Mouse (Mus musculus) T-cell, adult 2 months (primary cell): ENCODE measurements around the gene Olfr959.

ENCODE experiments used
- DNase-seq: peaks from one replicate; pipeline ENCODE4 v3.0.0; 2022; ENCODE audit warnings: low spot score

Gene Olfr959

DNA sequence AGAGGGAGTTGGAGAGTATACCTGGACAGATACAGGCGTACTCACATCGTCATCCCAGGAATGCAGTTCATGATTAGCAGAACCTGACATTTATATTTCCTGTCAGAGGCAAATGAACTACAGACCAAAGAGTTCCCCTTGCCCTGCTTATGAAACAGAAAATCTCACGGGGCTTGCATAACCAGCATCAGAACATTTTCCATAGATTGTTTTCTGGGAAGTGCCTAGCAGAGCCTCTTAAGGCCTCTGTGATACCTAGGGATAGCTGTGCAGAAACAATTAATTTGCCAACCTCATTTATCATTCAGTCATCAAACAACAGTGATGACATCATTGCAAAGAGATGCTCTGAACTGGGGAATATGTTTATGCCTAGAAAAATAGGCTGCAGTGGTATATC lies at the start of gene Olfr959:
Gene Olfr959 (minus strand): TSS at position 101 of the 400 bp plus-strand sequence.
- DNase-seq: no peak

DNA sequence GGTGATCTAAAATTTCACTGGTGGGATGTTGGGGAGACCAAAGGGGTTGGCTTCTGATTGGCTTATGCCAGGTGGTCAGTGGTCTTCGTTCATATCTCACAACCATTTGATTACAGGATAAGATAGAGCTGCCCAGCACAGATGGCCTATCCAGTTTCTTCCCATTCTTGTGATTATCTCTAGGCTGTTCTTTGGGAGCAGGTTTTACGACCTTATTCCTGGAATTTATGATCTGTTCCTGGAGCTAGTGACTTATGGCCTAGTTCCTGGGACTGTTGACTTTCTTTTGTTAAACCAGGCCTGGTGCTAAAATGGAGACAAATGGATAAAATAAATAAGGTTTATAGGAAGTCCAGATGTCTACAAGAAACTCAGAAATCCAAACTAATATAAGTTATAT lies 49.3 kb upstream of the Olfr959 start:
- DNase-seq: no peak

DNA sequence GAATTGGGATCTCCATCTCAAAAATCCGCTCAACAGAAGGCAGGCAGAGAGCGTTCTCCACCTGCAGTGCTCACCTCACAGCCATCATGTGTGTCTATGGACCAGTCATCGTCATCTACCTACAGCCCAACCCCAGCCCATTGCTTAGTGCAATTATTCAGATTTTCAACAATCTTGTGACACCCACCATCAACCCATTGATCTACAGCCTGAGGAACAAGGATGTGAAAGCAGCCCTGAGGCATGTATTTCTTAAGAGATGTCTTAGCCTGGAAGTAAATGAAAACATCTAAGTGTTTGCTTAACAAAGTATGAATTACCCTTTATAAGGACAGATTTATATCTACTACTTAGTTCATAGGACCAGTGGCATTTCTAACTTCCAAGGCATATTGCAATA lies 48.4 kb upstream of the Olfr959 start:
- no peak for DNase-seq

DNA sequence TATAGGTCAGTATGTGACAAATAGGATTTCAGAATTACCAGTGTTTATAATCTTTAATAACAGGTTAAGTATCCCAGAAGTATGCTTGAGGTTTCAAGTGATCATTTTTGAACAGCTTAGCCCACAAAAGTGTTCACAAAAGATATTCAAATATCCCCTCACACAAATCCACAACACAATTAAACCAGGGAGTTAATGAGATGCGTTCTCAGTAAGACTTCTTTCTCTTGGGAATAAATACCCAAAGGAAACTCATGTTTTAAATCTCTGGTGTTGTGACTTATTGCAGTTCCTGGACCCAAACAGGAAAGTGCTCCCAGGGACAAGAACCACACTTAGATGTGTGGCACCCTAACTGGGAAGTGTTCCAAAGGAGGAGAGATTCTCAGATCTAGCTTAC lies 45.7 kb upstream of the Olfr959 start, which contains the start of gene Olfr960:
Gene Olfr960 (plus strand): TSS at position 301 of the 400 bp plus-strand sequence.
- DNase-seq: no peak

DNA sequence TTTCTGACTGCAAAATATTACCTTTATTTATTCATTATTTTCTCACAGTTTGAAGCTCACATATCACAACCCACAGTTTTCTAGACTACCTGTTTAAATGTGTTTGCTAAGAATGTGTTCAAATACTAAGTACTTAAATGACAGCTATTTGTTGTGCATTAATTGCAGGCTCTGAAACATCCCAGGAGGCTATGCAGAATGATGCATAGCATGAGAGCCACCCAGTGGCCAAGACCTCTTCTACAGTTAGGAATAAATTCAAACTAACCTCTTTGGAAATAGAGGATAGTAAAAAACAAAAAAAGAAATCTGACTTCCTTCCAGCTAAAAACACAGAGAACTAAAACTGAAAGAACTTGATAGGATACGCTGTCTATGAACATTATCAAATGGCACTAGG lies 36.6 kb upstream of the Olfr959 start:
- DNase-seq: no peak

DNA sequence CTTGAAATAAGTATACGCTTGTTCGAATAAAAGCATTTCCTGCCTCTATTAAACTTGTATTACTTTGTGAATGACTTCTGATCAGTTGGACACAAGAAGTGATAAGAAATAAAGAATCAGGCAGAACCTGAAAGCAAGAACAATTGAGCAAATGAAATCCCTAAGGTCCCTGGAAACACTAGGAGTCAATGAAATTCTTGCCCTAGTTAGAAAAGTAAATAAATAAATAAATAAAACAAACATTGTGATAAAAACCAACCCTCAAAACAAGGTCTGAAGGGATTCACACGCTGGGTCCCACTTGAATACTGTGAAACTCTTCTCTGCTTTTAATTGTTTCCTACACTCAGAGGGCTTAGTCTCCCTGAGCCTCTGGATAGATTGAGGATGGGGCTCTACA lies 35.0 kb upstream of the Olfr959 start, which contains the start of gene Olfr148:
Gene Olfr148 (plus strand): TSS at position 301 of the 400 bp plus-strand sequence.
- no peak for DNase-seq

DNA sequence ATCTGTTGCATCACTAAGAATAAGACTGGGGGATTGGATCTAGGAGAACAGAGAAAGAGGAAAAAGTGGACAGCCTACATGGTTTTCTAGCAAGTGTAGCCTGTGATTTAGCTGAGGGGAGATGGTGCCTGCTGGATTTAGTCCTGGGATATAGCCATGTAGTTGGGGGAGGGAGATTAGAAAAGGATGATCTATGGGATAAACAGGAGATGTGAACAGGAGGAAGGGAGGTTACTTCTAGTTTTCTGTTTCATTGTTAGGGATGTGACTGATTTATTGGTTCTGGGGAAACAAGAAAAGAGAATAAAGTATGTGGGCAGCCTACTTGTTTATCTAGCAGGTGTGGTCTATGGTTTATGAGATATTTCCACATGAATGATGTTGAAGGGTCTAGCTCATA lies 33.1 kb upstream of the Olfr959 start:
- no peak for DNase-seq

DNA sequence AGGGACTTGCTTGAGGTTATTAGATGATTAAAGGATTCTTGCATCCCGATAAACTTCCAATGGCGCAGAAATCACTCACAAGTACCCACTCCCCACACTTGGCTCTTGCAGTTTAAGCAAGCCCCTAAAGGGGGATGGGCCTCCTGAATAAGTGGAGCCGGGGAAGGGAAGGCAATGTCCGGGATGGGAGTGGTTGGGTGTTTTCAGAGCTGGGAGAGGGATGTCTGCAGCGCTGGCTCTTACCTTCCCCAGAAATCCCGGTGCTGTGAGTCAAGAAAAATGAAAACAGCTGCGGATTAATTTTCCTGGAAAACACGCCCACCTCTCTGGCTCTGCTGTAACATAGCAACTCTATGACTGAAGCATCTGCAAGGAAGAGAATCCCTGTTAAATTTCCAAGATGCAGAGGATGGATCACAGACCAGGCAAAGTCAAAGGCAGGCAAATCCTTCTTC lies 28.7 kb upstream of the Olfr959 start, which contains the start of gene AW551984:
Gene AW551984 (minus strand): TSS at position 405 of the 455 bp plus-strand sequence.
- no peak for DNase-seq

DNA sequence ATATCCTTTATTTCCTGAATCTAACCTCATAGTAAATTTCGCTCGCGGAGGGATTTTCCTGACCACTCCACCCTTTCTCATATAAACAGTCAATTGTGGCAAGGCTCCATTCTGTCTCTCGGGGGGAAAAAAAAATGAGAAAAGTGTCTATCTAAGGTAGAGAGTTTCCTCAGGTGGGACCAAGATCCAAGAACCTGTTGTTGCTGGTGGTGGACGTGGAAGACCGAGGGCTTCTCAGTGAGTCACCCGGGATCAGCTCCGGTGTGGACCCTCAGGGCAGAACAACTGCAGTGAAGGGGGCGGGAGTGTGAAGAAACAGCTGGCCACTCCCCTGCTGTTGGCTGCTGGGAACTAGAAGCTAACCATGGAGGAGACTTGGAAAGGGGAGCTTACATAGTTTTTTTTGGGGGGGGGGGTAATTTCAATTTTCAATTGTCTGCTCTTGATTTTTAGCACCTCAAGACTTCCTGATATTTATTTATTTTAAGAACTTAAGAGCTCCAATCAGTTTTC lies 28.0 kb upstream of the Olfr959 start:
- no peak for DNase-seq

DNA sequence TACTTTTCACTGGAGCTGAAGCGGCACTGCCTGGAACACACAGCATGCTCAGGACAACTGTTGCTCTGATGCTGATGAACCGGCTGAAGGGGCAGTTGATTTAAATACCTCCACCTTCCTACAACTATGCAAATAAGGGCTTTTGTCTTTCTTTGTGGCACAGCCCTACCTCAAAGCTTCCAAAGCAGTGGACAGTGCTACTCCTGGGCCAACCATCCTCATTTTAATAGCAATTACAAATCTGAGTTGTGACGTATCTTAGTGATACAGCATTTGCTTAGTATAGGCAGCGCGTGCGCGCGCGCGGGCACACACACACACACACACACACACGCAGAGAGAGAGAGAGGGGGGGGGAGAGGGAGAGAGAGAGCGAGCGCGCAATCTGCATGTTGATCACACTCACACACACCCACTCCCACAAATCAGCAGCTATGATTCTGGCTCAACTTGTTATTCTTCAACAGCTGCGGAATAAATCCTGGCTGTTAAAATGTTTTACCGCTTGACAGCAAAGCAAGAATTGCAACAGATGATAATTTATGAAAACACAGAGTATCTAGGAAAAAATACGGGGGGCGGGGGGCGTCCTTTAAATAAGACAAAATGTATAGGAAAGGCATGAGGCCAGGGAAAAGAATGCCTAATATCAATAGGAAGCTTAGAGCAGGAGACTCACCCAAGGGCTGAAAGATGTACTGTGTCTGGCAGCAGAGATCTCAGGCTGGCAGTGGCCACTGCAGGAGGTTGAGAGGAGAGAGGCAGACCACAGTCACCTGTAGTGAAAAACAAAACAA lies 27.4 kb upstream of the Olfr959 start:
- DNase-seq: no peak

DNA sequence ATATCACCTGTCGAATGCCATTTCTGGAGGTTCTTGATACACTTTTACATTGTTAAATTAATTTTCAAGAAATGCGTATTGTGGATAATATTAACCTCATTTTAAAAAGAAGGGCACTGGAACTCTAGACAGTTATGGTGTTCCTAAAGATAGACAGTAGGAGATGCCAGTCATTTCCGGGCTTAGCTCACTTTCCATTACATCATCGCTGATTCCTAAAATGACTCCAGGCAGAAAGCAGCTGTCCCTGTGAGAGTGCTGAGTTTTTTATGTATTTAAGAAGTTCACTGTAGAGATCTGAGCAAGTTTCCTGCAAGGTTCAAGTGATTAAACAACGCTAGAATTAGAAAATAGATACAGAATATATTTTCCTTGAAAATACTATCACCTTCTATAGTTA lies 1.7 kb upstream of the Olfr959 start:
- DNase-seq: no peak

DNA sequence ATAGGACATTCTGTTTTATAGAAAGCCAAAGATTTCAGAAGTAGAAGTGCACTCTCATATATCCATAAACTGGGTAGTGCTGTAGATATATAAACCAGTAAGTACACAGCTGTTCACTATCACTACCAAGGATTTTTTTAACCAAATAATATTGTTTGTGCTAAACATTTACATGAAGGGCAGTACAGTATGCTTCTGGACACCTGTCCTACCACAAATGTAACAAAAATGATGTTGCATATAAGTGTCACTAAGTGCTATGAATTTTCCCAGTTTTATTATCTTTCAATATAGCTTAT lies 17.1 kb downstream of the Olfr959 start:
- no peak for DNase-seq

DNA sequence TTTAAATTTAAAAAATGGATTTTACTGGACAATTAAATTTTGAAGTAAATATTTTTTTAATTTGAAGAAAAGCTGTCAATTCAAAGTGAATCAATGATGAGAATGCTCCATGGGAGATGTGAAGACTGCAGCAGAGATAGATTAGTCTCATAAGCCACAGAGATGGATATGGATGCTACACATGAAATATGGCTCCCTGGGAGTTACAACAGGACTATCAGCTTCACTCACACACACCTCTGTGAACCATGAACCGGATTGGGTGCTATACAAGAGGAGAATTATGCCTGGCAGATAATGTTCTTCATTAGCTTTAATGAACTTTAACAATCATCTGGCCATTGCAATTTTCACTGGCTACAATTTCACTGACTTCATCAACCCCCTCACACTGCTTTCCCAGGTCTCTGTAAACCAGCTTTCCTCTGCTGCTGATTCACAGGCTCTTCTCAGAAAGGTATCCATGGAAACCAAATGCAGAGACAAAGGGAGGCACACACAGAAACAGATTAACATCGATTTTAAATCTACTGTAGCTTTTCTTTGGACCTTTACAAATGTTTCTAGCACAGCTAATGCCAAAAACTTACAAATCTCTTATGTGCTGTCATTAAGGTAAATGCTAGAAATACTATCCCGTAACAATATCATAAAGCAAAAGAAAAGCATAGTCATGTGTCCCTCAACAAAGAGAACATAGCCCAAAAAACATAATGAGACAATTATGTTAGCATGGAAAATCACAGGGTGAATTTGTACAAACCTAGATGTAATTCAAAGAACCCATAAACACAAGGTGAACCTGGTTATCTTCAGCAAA lies 17.6 kb downstream of the Olfr959 start:
- DNase-seq: no peak

DNA sequence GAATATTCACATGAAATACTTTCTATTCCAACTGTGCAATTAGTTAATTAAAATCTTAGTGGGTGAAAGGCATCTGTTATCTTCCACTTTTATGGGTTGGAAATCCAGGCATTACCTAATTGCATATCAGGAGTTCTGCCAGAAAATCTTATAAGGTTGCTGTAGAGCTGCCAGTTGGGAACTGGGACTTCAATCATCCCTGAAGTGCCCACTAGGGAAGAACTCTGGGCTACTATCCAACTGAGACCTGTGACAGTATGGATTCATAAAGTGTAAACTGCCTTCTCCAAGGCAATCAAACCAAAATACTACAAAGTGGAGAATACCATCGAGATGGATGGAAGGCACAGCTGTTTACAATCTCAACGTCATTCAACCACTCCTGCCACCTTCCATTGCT lies 21.4 kb downstream of the Olfr959 start, which contains the start of gene Olfr958:
Gene Olfr958 (minus strand): TSS at position 109 of the 400 bp plus-strand sequence.
- DNase-seq: no peak

DNA sequence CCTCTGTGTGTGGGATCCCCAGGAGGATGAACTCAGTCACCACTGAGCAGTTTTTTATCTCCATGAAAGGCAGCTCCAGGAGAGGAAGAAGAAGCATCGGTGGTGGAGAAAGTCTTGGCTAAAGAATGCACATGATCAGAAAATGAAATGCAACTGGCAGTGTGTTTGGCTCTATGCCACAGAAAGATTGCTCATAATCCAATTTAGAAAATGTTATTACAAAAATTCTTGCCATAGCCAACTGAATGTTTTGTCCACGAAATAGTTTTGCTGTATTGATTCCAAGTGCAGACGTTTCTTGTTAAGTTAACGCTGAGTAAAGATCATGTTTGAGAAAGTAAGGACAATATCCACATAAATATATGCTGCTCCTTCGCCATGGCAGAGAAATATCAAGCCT lies 24.6 kb downstream of the Olfr959 start:
- no peak for DNase-seq

DNA sequence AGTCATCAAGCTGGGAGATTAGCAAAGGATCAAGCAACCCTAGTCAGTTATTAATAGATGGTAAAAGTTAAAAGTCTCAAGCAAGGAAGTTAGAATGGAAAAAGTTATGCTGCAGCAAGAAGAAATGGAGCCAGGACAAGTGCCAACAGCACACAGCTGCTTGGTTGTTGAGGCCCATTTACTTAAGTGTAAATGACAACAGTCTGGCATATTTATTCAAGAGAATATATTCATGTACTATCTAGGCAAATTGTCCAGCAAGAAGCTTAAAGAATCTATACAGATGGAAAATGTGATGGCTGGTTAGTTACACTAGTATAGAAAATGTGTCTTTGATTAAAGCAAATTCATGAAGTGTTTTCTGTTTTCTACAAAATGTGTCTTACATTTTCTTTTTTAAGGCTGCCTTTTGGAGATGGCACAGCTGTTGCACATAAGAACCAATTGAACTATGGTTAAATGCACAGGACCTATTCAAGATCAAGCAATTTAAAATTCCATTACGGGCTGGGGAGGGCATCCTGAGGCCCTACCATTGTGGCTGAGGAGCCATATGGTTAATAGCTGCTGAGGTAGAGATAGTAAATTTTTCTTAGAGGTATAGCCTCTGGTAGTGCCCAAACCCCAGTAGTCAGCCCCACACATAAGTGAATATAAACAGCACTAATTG lies 51.6 kb downstream of the Olfr959 start:
- DNase-seq: no peak
